Mouse (Mus musculus): ENCODE measurements around the gene Lmnb2.
A peak's percentile ranks its signal among the peaks of the same experiment; 100 is the strongest.

Gene Lmnb2

DNA sequence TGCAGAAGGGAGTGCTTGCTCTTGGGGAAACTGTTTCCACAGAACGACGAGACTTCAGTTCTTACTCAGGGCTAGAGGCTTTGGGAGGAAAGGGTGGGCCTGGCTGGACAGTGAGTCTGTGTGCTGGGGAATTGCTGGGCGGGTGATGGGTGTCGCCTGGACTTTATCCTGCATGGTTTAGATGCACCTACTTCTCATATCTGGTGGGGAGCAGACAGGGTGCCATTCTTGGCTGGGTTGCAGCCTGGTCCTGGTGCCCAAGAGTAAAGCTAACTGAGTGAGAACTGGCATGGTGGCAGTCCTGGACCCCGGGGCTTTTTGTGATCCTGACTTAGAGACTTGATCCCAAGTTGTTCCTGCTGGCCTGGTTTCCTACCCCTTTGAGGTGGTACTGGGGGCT, 61.1 kb downstream of the Lmnb2 start:
- DNase-seq (ENCODE audit: low spot score) = no peak

DNA sequence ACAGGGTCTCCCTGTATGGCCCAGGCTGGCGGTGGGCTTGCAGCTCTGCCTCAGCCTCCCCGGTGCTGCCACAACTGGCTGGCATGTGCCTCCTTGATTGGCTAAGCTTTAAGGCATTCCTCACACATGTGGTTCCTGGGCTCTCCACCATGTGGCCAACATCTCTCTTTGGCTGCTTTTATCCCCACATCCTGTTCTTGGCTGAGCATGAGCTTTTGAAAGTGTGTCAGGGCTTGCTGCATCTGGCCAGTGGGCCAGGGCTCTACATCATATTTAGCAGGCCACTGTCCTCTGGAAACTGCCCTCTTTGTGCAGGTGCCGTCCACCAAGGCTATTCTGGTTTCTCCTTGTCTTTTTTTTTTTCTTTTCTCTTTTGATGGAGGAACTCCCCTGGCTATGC, 61.8 kb downstream of the Lmnb2 start:
- no peak for DNase-seq (ENCODE audit: low spot score)

DNA sequence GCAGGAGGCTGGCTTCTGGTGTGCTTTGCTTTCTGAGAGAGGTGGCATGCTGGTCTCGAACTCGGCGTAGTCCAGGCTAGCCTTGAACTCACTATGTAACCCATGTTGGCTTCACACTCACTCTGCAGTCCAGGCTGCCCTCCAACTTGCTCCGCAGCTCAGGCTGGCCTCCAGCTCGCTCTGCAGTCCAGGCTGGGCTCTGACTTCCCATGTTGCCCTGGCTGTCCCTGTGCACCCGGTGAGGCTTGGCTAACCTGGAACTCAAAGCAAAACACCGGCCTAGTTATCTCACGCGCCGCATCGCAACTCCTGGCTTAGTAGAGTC, 62.3 kb downstream of the Lmnb2 start:
- DNase-seq (ENCODE audit: low spot score) = no peak

DNA sequence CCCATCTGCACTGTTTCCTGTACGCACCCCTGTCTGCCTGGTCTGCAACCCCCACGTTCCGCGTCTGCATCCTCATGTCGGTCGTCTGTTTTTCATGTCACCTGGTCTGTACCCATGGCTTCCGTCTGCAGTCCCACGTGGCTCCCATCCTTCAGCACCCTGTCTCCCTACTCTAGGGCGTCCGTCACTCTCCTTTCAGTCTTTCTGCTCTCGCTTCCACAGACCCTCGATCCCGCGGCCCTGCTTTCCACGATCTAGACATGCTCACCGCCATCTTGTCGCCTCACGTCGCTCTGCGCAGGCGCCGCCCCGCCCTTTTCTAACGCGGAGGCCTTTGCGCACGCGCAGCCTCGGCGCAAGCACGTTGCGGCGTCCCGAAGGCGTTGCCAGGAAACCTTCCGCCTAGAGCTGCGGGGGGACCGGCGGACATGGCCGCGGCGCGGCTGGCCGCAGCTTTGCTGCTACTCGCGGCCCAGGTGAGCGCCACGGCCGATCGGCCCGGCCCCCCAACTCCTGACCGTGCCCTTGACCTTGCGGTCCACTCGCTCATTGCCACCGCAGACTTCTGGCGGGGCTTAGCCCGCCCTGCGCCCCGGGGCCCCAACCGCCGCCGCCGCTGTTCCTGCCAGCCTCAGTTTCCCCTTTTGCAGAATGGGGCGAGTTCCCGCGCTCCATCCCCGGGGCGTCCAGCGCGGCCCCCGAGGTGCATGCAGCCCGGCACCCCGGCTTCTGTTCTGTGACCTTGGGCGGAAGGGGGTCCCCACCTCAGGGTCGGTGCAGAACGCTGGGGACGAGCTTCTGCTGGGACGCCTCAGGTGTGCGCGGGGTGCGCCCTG, 62.9 kb downstream of the Lmnb2 start, which contains the start of the genes Lsm7 and Sppl2b:
Gene Lsm7 (minus strand): TSS at position 297 of the 836 bp plus-strand sequence.
Gene Sppl2b (plus strand): TSS at position 363 of the 836 bp plus-strand sequence.
- peak; percentile 95 for DNase-seq (ENCODE audit: low spot score)
